Mouse (Mus musculus) gastrocnemius, postnatal 4 days (tissue): ENCODE results near the gene Tas1r2. TPM values are rescaled to one million over a fixed set of nuclear protein-coding genes. Genes with fewer than 3 reads are reported as not detected.

Experiments used
- DNase-seq, 2 experiments: peaks; one replicate each; pipeline ENCODE4 v3.0.0; 2021 to 2022; ENCODE audit warnings: low spot score in 2 of 2, mixed read lengths in 2 of 2
- total RNA-seq, 2 experiments: library from RNA; stranded (reverse); gene quantifications; 2 replicates each; pipeline ENCODE4 v1.2.3; 2021

Gene Tas1r2
- total RNA-seq, 2 experiments from 2014 or later = not detected

GRCm38 (mm10) chr4:139637847-139638246, 15.5 kb upstream of the Tas1r2 start:
- no peak for DNase-seq

DNA sequence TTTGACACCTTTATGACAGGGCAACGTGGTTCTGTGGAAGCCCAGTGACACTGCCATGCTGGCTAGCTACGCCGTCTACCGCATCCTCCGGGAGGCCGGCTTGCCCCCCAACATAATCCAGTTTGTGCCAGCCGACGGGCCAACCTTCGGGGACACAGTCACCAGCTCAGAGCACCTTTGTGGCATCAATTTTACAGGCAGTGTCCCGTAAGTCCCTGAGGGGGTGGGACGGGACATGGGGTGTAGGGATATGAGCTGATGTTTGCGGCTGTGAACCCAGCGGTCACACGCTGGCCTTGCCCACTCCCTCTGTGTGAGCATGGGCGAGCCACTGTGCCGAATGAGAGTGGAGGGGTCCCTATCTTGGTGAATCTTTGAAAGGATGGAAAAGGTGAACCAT, 15.0 kb upstream of the Tas1r2 start:
- DNase-seq = no peak

- DNase-seq = no peak
Observed at GRCm38 (mm10) chr4:139639801-139640200, 13.5 kb upstream of the Tas1r2 start.

- no peak for DNase-seq
Observed at GRCm38 (mm10) chr4:139640333-139640732, 13.0 kb upstream of the Tas1r2 start.

GRCm38 (mm10) chr4:139640775-139641174, 12.6 kb upstream of the Tas1r2 start:
- no peak for DNase-seq

GRCm38 (mm10) chr4:139641829-139642425, 11.4 kb upstream of the Tas1r2 start:
- DNase-seq = no peak

- peak; percentile 64 to 76 for DNase-seq
Observed at GRCm38 (mm10) chr4:139643972-139644371, 9.4 kb upstream of the Tas1r2 start.

GRCm38 (mm10) chr4:139646916-139647315, 6.4 kb upstream of the Tas1r2 start:
- DNase-seq = no peak

DNA sequence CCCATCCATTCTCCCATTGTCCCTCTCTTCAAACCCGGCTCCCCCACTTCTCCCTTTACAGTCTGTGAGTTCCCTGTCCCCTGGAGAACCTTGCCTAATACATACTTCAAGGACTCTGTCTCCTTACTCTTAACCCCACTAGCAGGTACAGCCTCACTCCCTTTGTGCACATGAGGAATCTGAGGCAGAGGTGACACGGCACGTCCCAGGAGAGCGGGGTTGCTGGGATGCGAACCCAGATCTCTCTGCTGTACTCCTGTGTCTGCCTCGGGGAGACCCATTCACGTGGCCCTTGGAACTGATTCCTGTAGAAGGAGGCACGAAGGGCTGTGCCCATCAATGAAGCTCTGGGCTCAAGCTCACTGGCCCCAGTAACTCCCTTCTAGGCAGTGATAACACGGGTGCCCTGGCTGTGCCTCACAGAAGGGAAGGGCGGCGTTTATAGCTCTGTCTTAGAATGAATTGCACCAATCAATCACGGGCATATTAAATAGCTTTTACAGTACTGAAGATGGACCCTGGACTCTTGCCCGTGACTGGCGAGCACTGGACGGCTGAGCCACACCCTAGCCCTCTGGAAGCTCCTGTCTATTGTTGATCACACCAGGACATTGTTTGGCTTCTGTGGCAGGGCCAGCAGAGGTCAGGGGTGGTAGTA, 3.1 kb upstream of the Tas1r2 start:
- no peak for DNase-seq

- no peak for DNase-seq
Observed at GRCm38 (mm10) chr4:139650907-139651306, 2.4 kb upstream of the Tas1r2 start.

DNA sequence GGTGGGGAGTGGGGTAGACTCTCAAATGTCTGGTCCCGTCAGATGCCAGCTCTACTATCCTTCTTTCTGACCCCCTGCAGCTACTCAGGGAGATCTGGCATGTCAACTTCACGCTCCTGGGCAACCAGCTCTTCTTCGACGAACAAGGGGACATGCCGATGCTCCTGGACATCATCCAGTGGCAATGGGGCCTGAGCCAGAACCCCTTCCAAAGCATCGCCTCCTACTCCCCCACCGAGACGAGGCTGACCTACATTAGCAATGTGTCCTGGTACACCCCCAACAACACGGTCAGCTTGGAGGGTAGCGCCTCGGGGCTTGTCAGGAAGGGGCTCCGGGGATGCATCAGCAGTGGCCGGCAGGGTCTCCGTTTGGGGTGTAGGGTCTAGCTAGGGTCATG, 8.6 kb downstream of the Tas1r2 start:
- no peak for DNase-seq

DNA sequence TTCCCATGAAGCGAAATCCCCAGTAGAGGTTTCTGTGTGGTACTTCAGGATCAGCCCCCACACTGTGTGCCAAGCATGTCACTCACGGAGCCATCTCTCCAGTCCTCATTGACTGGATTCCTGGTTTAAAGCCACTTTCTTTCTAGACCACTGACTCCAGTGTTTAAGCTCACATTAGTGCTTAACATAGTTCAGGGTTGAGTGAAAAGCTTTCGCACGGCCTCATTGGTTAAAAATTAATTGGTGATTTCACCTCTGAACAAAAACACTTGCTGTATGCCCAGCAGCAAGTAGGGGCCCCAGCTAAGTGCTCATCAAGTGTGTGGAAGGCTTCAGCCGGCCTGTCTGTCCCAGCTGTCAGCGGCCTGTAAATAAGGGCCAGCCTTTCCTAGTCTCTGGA, 14.3 kb downstream of the Tas1r2 start:
- no peak for DNase-seq

DNA sequence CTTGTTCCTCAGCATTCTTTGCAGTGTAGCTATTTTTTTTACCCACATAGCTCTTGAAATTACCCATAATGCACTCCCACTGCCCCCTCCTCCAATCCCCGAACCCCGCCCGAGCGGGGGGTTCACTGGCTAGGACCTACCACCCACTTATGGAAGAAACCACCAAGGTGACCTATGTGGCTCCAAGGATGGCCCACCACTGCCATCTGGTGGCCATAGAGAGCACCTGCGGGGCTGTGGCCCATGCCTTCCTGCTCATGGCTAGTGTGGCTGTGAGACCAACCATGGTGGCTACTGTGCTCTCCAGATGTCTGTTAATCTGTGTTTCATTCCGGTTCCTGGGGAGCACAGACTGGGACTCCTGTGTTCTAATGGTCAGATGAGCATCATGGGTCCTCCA, 16.5 kb downstream of the Tas1r2 start:
- peak in 1 of 2 experiments; percentile 42 for DNase-seq

DNA sequence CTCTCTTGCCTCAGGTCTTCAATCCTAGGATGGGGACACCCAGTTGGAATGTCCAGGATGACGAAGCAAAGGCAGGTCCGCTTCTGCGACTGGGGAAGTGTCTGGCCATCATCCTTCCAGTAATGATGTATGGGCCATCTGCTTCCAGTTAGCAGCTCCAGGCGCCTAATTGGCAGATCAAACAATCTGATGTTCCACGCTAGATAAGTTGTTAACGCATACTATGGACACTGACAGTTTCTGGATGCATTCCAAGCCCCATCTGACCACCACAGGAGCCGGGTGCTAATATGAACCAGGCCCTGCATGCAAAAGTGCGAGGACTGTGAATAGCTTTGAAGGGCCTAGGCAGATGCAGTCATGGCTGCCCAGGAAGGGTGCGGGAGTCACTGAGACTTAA, 22.4 kb downstream of the Tas1r2 start:
- DNase-seq = no peak

GRCm38 (mm10) chr4:139683728-139684638, 30.6 kb downstream of the Tas1r2 start:
- DNase-seq = no peak

DNA sequence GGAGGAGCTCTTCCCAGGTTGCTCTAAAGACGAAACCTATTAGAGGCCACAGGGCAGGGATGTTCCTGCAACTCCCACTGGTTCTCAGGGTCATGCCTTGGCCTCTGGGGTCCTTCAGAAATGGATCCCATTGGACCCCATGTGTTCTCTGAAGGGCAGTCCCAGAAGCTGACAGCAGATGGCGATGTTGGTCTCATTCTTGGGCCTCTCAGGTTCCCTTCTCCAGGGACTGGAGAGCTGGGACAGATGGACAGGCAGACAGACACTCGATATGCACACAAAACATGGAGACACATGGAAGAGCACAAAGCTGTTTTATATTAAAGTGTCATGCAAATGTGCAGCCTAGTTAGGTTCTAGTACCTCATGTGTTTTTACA, 31.3 kb downstream of the Tas1r2 start:
- DNase-seq = peak in 1 of 2 experiments; percentile 53

GRCm38 (mm10) chr4:139688058-139688457, 34.7 kb downstream of the Tas1r2 start:
- no peak for DNase-seq

- DNase-seq = peak in 1 of 2 experiments; percentile 52
Observed at GRCm38 (mm10) chr4:139689627-139690269, 36.4 kb downstream of the Tas1r2 start.

GRCm38 (mm10) chr4:139693315-139693714, 40.0 kb downstream of the Tas1r2 start:
- DNase-seq = no peak

GRCm38 (mm10) chr4:139697755-139698154, 44.4 kb downstream of the Tas1r2 start:
- peak in 1 of 2 experiments; percentile 50 for DNase-seq

- peak in 1 of 2 experiments; percentile 33 for DNase-seq
Observed at GRCm38 (mm10) chr4:139698602-139699001, 45.3 kb downstream of the Tas1r2 start.
